Mouse (Mus musculus) layer of hippocampus, adult 9-11 months (tissue): ENCODE data around the gene Parp8.

ENCODE experiments used
- DNase-seq: peaks from one replicate; pipeline ENCODE4 v3.0.0; 2022

The Parp8 gene

DNA sequence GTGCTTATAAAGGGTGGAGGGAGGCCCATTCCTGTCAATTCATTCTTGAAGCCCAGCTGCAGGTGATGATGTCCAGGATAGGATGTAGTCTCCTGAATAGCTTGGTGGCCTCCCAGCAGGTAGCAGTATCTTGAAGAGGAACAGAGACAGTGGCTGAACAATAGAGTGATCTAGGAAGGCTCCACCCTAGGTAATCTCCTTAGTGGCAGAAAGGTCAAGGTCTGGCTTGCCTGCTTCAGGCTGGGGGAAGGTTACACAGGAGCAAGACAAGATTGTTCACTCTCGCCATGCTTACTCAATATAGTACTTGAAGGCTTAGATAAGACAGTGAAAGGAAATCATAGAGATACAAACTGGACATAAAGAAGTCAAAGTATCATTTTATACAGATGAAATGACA is 213.9 kb downstream of the Parp8 start:
- no peak for DNase-seq
